Mouse (Mus musculus): ENCODE results near the gene Agfg2.
"Not testable (repeated sequence)": the region's sequence is repeated elsewhere in the genome, so short reads cannot be mapped to it uniquely, and the experiment has no call there.

Agfg2 gene

DNA sequence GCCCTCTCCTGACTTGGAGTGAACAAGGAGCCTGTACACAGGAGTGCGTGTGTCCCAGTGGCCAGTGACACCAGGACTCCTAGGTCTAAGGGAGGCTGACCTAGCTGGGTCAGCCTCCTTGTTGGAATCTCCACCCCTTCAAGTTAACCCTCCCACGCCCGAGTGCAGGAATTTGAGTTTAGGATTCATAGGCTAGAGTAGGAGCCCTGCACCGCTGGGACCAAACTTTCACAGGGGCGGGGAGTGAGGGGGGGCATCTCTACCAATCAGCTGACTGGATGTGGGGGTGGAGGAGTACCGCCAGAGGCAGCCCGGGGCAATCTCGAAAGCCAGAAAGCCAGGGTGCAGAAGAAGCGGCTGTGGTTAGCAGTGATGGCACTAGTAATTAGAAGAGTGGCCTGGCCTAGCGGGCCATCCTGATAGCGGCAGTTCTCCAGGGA lies 38.9 kb downstream of the Agfg2 start, which contains the start of gene Irs3:
Irs3 (minus strand) TSS at position 63 of the 440 bp plus-strand sequence.
- DNase-seq (ENCODE audit: low spot score in 2 of 2) = peak in 1 of 2 experiments; percentile 65

DNA sequence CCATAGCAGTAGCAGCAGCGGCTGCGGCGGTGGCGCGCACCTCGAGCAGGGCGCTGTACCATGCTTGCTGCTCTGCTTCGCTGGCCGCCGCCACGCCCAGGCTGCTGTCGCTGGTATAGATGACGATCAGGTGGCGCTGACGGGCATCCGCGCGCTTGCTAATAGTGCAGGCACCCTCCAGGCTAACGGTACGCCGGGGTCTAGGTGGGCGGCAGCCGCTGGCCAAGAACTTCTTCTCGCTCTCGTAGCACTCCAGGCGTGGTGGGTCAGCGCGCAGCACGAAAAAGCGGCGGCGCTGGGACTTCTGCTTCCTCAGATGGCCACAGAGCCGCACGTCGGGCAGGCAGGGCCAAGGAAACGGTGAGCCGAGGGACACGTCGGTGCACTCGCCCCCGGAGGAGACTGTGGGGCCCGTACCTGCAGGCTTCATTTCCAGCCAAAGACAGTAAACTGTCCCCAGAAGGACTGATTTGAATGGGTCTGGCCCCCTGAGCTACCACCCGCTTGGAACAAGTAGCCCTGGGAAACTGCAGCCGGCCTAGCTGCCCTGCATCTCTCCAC lies 39.4 kb downstream of the Agfg2 start:
- DNase-seq (ENCODE audit: low spot score in 2 of 2) = peak; percentile 56 to 80

GRCm38 (mm10) chr5:137644484-137644883 lies 40.0 kb downstream of the Agfg2 start:
- DNase-seq (ENCODE audit: low spot score in 2 of 2) = no peak

GRCm38 (mm10) chr5:137642886-137643285 lies 41.6 kb downstream of the Agfg2 start:
- no peak for DNase-seq (ENCODE audit: low spot score in 2 of 2)

- peak; percentile 57 to 77 for DNase-seq (ENCODE audit: low spot score in 2 of 2)
These were observed 43.5 kb downstream of the Agfg2 start, which contains the start of gene Sap25 for GRCm38 (mm10) chr5:137641054-137641453. Sap25 (plus strand) TSS chr5:137641334.

GRCm38 (mm10) chr5:137639472-137639871 lies 45.1 kb downstream of the Agfg2 start:
- DNase-seq (ENCODE audit: low spot score in 2 of 2) = no peak

- no peak for DNase-seq (ENCODE audit: low spot score in 2 of 2)
These were observed 51.0 kb downstream of the Agfg2 start for GRCm38 (mm10) chr5:137633397-137634084.

- DNase-seq (ENCODE audit: low spot score in 2 of 2) = no peak
These were observed 52.9 kb downstream of the Agfg2 start for GRCm38 (mm10) chr5:137631591-137631990.

DNA sequence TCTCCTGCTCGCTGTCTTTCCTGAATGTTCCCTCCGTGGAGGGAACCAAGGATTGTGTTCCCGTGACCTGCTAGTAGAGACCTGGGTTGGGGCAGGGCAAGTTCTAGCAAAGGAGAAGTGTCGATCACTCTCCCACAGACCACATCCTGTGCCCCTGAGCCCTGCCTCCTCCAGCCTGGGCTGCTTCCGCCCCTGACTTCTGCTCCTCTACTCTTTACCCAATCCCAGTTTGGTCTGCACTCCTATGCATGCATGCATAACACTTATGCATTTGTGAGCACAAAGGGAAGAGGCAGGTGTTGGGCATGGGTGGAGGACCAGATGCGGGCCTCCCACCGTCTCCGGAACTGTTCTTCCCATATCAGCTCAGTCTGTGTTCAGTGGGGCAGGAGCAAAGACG lies 53.4 kb downstream of the Agfg2 start:
- DNase-seq (ENCODE audit: low spot score in 2 of 2) = peak in 1 of 2 experiments; percentile 81

DNA sequence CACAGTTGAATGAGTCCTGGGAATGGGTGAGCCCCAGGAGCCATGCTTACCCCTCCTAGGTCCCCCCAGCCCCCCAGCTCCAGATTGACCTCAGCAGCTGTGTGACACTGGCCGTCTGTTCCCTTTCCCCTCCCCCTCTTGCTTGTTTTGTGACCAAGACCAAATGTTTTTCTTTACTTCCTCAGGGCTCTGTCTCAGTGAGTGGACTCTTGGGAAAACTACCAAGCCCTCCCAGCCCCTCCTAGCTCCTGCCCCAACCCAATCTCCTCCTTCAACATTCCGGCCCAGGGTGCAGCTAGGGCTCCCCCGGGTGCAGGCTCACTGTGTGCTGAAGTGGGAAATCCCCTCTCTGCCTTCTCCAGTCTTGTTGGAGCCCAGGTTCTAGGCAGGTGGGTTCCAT lies 53.9 kb downstream of the Agfg2 start:
- peak in 1 of 2 experiments; percentile 41 for DNase-seq (ENCODE audit: low spot score in 2 of 2)

DNA sequence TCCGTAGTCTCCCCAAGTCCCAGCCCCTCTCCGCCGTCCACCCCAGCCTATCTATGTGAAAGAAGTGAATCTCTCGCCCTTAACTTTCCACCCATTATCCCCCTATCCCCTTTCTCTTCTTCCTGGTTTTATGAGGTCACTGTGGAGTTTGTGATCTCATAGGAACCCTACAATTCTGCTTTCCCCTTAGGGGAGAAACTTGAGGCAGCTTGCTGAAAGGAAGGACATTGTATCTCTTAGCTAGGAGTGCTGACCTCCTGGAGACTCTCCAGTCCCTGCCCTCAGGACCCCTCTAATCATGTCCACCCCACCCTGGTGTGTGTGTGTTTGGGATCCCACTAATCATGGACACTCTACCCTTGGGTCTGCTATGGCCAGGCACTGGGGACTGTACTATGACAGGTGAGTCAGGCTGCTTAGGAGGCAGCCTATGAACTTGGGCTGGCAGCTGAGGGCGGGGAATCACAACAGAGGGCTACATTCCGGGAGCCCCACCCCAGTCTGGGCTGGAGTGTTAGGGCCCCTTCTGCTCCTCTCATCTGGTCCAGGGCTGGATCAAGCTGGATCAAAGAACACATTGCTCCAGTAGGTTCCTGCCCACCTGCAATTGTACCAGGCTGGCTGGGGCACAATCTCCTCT lies 54.5 kb downstream of the Agfg2 start:
- DNase-seq (ENCODE audit: low spot score in 2 of 2) = peak; percentile 51 to 56

DNA sequence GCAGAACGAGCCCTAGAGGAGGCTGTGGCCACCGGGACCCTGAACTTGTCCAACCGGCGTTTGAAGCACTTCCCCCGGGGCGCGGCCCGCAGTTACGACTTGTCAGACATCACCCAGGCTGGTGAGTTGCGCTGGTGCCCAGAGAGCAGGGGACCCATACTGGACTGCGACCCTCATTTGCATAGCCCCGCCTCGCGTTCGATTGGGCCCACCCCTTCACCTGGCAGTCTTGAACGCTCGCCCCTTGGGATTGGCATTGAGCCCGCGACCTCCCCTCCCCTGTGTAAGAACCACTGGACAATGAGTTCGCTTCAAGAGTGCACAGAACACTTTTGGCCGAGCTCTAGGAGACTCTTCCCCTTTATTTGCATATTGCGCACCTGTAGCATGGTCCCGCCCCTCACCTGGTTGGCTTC lies 55.2 kb downstream of the Agfg2 start:
- peak in 1 of 2 experiments; percentile 81 for DNase-seq (ENCODE audit: low spot score in 2 of 2)

DNA sequence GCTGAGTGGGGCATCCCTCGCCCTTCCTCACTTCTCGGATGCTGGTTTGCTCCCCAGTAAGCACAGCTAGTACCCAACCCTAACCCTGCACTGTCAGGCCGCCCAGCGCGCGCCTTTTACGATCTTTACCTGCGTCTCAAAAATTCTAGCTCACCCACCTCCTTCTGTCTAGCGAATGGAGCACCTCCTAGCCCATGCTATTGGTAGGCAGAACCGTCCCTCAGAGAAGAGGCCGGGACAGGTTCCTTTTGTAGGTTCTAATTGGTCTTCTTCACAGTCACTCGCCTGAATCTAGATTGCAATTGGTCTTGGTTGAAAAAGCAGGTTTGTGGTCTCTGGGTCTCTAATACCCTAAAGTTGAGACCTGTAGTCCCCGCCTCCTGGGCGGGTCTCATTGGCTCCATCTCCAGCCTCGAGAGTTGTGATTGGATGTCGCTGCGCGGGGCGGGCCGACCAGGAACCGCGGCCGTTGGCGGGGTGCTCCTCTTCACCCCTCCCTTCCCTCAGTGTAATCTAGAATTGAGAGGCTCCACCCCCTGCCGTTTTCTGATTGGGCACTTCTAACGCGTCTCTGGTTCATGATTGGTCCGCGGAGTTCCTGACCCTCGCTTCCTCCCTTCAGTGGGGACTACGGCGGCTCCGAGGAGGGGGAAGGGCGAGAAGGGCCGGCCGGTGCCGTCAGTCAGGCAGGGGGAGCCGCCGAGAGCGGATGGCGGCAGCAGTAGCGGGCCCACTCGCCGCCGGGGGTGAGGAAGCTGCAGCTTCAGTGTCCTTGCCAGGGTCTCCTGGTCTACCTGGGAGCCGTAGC lies 55.8 kb downstream of the Agfg2 start, which contains the start of the genes Fbxo24, Lrch4 and Gm20605:
Fbxo24 (minus strand) TSS at position 505 of the 808 bp plus-strand sequence.
Lrch4 (plus strand) TSS at position 624 of the 808 bp plus-strand sequence.
Gm20605 (plus strand) TSS at position 678 of the 808 bp plus-strand sequence.
- DNase-seq (ENCODE audit: low spot score in 2 of 2) = peak; percentile 95 to 99

DNA sequence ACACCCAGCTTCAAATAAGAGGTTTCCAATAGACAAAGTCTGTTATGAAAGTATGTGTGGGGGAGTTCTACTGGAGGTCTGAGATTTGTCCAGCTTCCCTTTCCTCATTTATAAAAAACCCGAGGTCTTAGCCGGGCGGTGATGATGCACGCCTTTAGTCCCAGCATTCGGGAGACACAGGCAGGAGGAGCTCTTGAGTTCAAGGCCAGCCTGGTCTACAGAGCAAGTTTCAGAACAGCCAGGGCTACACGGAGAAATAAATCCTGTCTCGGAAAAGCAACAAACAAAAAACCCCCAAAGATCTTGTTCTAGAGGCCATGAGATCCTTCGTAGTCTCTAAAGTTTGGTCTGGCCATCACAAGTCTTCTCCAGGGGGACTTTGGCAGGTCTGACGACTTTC lies 56.5 kb downstream of the Agfg2 start:
- no peak for DNase-seq (ENCODE audit: low spot score in 2 of 2)

- no peak for DNase-seq (ENCODE audit: low spot score in 2 of 2)
These were observed 60.5 kb downstream of the Agfg2 start for GRCm38 (mm10) chr5:137623937-137624530.

GRCm38 (mm10) chr5:137615347-137615746 lies 69.2 kb downstream of the Agfg2 start:
- DNase-seq (ENCODE audit: low spot score in 2 of 2) = no peak

DNA sequence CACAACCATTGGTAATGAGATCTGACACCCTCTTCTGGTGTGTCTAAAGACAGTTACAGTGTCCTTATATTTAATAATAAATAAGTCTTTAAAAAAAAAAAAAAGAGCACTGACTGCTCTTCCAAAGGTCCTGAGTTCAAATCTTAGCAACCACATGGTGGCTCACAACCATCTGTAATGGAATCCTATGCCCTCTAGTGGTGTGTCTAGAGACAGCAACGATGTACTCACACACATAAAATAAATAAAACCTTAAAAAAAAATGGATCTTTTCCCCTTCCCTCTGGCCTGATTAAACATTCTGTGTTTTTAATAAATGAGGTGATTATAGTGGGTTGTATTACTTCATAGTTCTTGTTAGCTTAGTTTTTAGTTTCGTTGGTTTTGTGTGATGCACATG lies 69.6 kb downstream of the Agfg2 start:
- DNase-seq (ENCODE audit: low spot score in 2 of 2) = not testable (repeated sequence)

DNA sequence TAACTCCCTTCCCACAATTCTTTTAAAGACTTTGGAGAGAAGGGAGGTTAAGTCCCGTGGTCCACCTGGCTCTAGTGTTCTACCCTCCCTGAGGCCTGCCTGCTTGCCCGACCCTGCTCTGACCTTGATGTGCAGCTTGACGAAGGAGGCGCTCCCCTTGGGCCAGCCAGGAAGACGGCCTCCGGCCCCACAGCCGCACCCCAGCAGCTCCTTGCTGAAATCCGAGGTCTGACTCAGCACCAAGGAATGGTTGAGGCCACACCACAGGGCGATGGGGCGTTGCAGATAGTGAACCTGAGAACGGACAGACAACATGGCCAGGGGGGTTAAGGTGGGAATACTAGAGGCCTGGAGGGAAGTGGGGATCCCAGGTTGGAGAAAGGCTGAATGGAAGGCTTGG lies 71.0 kb downstream of the Agfg2 start, which contains the start of gene Pcolce:
Pcolce (minus strand) TSS at position 235 of the 400 bp plus-strand sequence.
- no peak for DNase-seq (ENCODE audit: low spot score in 2 of 2)

DNA sequence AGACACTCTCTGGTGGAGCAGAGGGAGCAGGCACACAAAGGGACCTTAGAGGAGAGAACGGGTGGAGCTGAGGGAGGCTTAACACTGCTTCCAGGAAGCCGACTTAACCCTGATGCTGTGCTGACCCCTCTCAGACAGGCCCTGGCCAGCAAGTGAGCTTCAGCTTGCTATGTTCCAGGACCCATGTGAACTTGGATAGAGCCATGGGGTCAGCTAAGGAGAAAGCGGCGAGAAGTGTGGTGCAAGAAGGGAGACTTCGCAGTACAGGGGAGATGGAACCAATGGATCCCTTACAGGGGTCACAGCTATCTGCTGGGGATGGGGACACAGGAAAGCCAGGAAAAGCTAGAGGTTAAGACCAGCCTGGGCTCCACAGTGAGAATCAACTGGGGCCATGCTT lies 71.5 kb downstream of the Agfg2 start:
- DNase-seq (ENCODE audit: low spot score in 2 of 2) = no peak

- DNase-seq (ENCODE audit: low spot score in 2 of 2) = no peak
These were observed 73.3 kb downstream of the Agfg2 start for GRCm38 (mm10) chr5:137611245-137611602.

DNA sequence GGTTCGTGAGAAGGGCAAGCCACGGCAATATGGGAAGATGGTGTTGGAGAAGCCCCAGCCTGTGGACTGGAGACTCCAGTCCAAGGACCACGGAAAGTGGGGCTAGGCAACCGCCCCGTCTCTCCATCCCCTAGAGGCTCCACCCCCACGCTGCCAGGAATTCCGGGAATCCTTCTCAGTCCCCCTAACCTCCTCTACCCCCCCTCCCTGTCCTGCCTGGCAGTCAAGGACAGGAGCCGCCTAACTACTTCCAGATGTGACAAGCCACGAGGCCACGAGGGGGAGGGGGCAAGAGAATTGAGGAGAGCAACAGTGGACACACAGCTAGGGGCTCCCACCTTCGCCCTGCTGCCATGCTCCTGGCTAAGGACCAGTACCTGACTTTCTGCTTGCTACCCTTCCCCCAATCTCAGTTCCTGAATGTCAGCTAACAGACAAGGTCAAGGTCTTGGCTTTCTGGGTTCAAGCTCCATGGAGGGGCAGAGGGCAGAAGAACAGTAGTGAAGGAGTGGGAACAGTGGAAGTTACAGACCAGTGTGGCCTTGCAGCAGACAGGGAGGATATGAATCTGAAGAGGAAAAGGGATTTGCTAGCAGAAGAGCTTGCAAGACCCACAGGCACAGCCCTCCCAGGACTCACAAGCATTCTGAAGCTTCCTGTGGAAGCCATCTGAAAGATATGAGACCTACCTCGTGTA lies 73.8 kb downstream of the Agfg2 start:
- DNase-seq (ENCODE audit: low spot score in 2 of 2) = no peak

All from spleen, postnatal 10 days (tissue).